Mouse (Mus musculus) small intestine, adult 2 months (tissue): ENCODE data around the gene Ogg1. TPM values are rescaled to one million over a fixed set of nuclear protein-coding genes. Genes with fewer than 3 reads are reported as not detected.
"Not testable (repeated sequence)": the region's sequence is repeated elsewhere in the genome, so short reads cannot be mapped to it uniquely, and the experiment has no call there.

ENCODE experiments used
- H3K27ac ChIP-seq: fragments of 200-500 bp; 2 replicates; pipeline ENCODE4 v1.5.1; 2012; ENCODE audit warnings: low read depth, low read length, control low read depth, inconsistent platforms; ENCODE audit not compliant: insufficient read depth
- H3K27me3 ChIP-seq: fragments of 200-500 bp; 2 replicates; pipeline ENCODE4 v1.6.1; 2012; ENCODE audit warnings: mild to moderate bottlenecking, moderate library complexity, low read length, inconsistent platforms; ENCODE audit not compliant: control insufficient read depth, insufficient read depth
- H3K36me3 ChIP-seq: fragments of 200-500 bp; 2 replicates; pipeline ENCODE4 v1.6.1; 2012; ENCODE audit warnings: mild to moderate bottlenecking, low read length, control low read depth, inconsistent platforms; ENCODE audit not compliant: control insufficient read depth, insufficient read depth
- H3K4me1 ChIP-seq: fragments of 200-500 bp; 2 replicates; pipeline ENCODE4 v1.6.1; 2012; ENCODE audit warnings: low read length, inconsistent platforms, mixed read lengths; ENCODE audit not compliant: control insufficient read depth, insufficient read depth, insufficient read length
- H3K4me3 ChIP-seq: fragments of 200-500 bp; 2 replicates; pipeline ENCODE4 v1.5.1; 2012; ENCODE audit warnings: low read depth, mild to moderate bottlenecking, control low read depth, inconsistent platforms, low read length, moderate library complexity
- CTCF ChIP-seq: fragments of 200-500 bp; IDR thresholded peaks from 2 replicates; pipeline ENCODE4 v1.5.1; 2012; ENCODE audit warnings: low read depth, mild to moderate bottlenecking, control low read depth, inconsistent platforms, low read length, moderate library complexity, mixed read lengths; ENCODE audit not compliant: insufficient replicate concordance, insufficient read length; ENCODE audit errors: extremely low read depth
- POLR2A ChIP-seq: fragments of 200-500 bp; IDR thresholded peaks from 2 replicates; pipeline ENCODE4 v1.6.1; 2012; ENCODE audit warnings: low read depth, mild to moderate bottlenecking, control low read depth, inconsistent platforms, low read length, moderate library complexity
- WGBS: fragments of 180-500 bp; shearing (Covaris S2); methylation state at CpG from one replicate; pipeline ENCODE4 v1.1.7; 2018; 5-methylcytosine and 5-hydroxymethylcytosine counted together
- polyA plus RNA-seq: library from polyadenylated mRNA; depleted of rRNA; stranded (reverse); fragments of >200 nt; gene quantifications from 2 replicates; pipeline ENCODE4 v1.2.3, GENCODE M21; 2012

Gene Ogg1
- polyA plus RNA-seq, 1 experiment: 10.9 TPM

DNA sequence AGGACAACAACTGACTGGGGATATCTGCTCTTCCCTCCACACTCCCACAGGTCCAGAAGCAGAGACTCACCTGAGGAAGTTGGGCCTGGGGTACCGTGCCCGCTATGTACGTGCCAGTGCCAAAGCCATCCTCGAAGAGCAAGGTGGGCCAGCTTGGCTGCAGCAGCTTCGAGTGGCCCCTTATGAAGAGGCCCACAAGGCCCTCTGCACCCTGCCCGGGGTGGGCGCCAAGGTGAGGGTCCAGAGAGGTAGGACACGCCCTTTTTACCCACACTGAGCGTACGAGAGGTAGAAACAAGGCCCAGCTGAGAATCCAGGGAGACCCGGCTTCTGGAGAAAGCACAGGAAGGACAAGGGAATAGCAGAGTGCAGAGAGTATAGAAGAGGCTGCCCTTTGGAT lies 4.9 kb downstream of the Ogg1 start:
- TF ChIP-seq POLR2A (no peak), CTCF (no peak)
- 93% methylated on average over 11 of the region's 11 CpGs for WGBS
- no peak overlapping the region for H3K27ac ChIP-seq

DNA sequence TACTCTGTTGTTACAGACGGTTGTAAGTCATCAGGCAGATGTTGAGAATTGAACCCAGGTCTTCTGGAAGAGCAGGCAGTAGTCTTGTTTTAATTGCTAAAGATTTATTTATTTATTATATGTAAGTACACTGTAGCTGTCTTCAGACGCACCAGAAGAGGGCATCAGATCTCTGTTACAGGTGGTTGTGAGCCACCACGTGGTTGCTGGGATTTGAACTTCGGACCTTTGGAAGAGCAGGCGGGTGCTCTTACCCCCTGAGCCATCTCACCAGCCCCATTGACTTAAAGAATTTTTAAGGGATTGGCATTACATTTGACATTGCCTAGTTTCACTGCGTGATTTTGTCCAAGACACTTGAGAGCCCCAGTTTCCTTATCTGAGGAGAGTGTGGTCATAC lies 6.0 kb downstream of the Ogg1 start:
- peak overlapping the region; percentile 74 for H3K27ac ChIP-seq
- peaks cover 24% of the 10 kb centered on the region for H3K36me3 ChIP-seq
- peaks cover 13% of the 10 kb centered on the region for H3K4me1 ChIP-seq
- WGBS: 20% methylated on average over 6 of the region's 6 CpGs
- H3K27me3 ChIP-seq, H3K4me3 ChIP-seq: not testable (repeated sequence)

More for the DNA sequence above, 4.9 kb downstream of the Ogg1 start:
- Histone ChIP-seq H3K4me3 (no peak overlapping the region), H3K36me3 (peaks cover 23% of the 10 kb centered on the region), H3K4me1 (peaks cover 16% of the 10 kb centered on the region), H3K27me3 (no peaks in the 10 kb centered on the region)

DNA sequence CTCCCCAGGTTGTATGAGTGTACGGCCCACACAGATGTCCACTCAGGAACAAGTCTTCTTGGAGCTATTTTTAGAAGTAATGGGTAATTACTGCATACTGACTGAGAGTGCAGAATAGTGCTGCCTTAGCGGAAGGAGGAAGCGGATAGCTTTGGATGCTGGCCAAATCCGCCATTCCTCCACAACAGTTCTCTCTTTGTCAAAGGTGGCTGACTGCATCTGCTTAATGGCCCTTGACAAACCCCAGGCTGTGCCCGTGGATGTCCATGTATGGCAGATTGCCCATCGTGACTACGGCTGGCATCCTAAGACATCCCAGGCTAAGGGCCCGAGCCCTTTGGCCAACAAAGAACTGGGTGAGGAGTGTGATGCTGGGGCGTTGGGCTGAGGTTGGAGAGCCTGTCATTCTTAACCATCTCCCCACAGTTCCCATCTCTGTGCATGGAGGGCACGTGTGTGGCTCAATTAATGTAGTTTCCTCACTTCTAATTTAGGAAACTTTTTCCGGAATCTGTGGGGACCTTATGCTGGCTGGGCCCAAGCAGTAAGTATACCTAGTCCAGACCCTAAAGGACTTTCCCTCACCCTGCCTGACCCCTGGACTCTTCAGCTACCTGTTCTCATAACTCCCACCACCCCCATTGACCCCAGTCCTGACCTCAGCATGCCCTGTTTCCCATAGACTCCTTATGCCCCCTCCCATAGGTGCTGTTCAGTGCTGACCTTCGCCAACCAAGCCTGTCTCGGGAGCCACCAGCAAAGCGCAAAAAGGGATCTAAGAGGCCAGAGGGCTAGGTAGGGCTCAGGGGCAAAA lies 6.6 kb downstream of the Ogg1 start:
- peaks cover 25% of the 10 kb centered on the region for H3K36me3 ChIP-seq
- peak overlapping the region; percentile 74 for H3K27ac ChIP-seq
- no peak for TF ChIP-seq POLR2A
- no peak for TF ChIP-seq CTCF
- H3K4me1 ChIP-seq: peaks cover 13% of the 10 kb centered on the region
- peak overlapping the region; percentile 11; the same call in 1 of the 2 replicates for H3K4me3 ChIP-seq
- 35% methylated on average over 14 of the region's 14 CpGs for WGBS
- no peaks in the 10 kb centered on the region for H3K27me3 ChIP-seq

DNA sequence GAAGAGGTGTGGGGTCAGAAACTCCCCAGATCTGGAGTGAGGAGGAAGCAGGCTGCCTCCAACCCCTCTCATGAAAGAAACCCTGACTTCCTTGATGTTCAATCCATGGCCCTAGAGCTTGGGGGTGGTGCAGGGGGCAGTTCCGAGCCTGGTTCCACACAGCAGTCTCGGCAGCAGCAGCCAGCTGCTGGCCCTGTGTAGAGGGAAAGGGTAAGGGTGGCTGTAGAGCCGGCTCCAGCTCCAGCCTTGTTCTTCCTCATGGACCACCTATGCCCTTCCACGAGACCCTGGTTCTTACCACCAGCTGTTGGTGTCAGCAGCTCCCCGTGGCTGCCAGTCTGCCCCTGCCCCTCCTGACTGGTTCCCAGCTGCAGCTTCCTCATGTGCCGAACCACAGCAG lies 7.4 kb downstream of the Ogg1 start:
- Histone ChIP-seq H3K27ac (no peak overlapping the region), H3K27me3 (no peaks in the 10 kb centered on the region), H3K36me3 (peaks cover 25% of the 10 kb centered on the region), H3K4me3 (no peak overlapping the region), H3K4me1 (peaks cover 13% of the 10 kb centered on the region)
- 60% methylated on average over 6 of the region's 6 CpGs for WGBS
- TF ChIP-seq POLR2A: no peak
- TF ChIP-seq CTCF: no peak

DNA sequence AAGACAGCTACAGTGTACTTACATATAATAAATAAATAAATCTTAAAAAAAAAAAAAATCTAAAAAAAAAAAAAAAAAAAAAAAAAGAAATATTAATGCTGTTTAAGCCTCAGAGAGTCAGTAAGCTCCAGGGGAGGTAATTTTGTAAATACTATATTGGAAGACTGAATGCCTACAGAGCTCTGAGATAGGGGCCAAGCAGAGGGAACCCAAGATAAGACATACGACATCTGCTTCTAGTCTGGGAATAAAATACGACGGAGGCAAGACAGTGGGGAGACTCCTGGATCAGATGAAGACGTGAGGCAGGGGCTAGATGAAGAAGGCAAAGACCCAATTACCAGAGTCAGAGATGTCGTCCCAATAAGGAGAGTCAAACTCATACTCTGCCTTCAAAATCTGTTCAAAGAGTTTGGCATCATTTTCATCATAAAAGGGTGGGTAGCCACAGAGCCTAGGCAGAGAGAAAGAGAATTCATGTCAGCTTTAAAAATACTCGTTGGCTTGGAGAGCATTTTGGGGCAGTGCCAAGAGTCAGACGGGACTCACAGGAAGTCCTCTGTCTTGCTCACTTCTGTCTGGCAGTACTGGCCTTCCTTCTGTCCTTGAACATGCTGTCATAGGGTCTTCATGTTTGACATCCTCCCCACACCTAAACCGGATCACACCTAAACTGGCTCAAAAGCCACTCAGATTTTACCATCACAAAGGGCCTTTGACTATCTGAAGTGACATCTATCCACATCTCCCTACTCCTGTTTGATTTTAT lies 10.3 kb downstream of the Ogg1 start:
- H3K36me3 ChIP-seq: peaks cover 21% of the 10 kb centered on the region
- WGBS: 55% methylated on average over 8 of the region's 8 CpGs

DNA sequence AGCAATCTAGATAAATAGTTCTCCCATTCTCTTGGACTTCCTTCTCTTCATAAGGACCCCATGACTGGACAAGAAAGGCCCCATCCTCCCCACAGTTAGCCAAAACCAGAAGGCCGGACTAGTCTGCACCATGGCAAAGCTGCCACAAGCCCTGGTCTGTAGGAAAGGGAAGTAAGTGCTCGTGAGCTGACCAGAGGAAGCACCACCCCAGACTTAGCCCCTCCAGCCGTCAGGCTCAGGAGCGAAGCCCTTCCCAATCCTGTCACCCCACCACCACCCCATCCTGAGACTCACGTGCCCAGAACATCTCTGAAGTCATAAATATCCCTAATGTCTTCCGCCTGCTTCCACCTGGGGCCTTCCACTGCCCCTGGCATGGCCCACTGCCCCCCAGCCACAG lies 14.8 kb downstream of the Ogg1 start:
- peaks cover 5% of the 10 kb centered on the region for H3K4me1 ChIP-seq
- 84% methylated on average over 6 of the region's 6 CpGs for WGBS
- peaks cover 3% of the 10 kb centered on the region; the same call in 1 of the 2 replicates for H3K36me3 ChIP-seq
- no peak overlapping the region for H3K27ac ChIP-seq
- no peaks in the 10 kb centered on the region for H3K27me3 ChIP-seq
- no peak for TF ChIP-seq POLR2A
- no peak for TF ChIP-seq CTCF
- H3K4me3 ChIP-seq: 0 out of 2 replicates have a peak overlapping the region, but pooled peaks have one; percentile 1

More for the DNA sequence above, 10.3 kb downstream of the Ogg1 start:
- Histone ChIP-seq H3K27ac (no peak overlapping the region), H3K4me3 (no peak overlapping the region), H3K27me3 (no peaks in the 10 kb centered on the region), H3K4me1 (peaks cover 9% of the 10 kb centered on the region)
- TF ChIP-seq CTCF: no peak
- TF ChIP-seq POLR2A: no peak

DNA sequence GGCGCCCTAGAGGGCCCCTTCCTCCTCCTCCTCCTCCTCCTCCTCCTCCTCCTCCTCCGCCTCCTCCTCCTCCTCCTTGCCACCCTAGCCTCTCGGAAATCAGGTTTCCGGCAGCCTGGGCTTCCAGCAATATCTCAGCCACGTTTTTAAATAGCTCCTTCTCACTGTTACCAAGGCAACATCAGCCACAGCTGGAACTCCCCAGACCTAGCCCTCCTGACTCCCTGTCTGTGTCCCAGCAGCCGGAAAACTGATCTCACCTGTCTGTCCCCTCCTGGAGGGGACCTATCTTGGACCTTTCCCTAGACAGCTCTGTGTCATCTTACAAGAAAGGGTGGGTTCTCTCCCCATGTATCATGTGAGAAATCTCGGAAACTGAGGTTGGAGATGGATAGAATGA lies 15.5 kb downstream of the Ogg1 start:
- H3K36me3 ChIP-seq: peaks cover 3% of the 10 kb centered on the region; the same call in 1 of the 2 replicates
- WGBS: 57% methylated on average over 4 of the region's 7 CpGs
- peak overlapping the region; percentile 26; the same call in 1 of the 2 replicates for H3K4me3 ChIP-seq
- H3K27me3 ChIP-seq: no peaks in the 10 kb centered on the region
- no peak for TF ChIP-seq CTCF
- no peak for TF ChIP-seq POLR2A
- peaks cover 5% of the 10 kb centered on the region for H3K4me1 ChIP-seq
- H3K27ac ChIP-seq: no peak overlapping the region
